Mouse (Mus musculus) MEL (cell line): ENCODE results near the gene Pex13.

Experiments
- CHD1 ChIP-seq: IDR thresholded peaks from 2 replicates; pipeline ENCODE4 v1.6.1; 2012; ENCODE audit warnings: low read depth, mild to moderate bottlenecking, inconsistent platforms, low read length, improper control_type of control experiment
- CHD2 ChIP-seq: IDR thresholded peaks from 2 replicates; pipeline ENCODE4 v1.6.1; 2011; ENCODE audit warnings: low read length, improper control_type of control experiment
- MXI1 ChIP-seq: IDR thresholded peaks from 2 replicates; pipeline ENCODE4 v1.6.1; 2011; ENCODE audit warnings: mild to moderate bottlenecking, low read depth, low read length, improper control_type of control experiment
- RAD21 ChIP-seq: IDR thresholded peaks from 2 replicates; pipeline ENCODE4 v1.6.1; 2011; ENCODE audit warnings: mild to moderate bottlenecking, low read depth, low read length, improper control_type of control experiment
- UBTF ChIP-seq: IDR thresholded peaks from 2 replicates; pipeline ENCODE4 v1.6.1; 2012; ENCODE audit warnings: low read depth, mild to moderate bottlenecking, inconsistent platforms, low read length, improper control_type of control experiment, moderate library complexity, borderline replicate concordance; ENCODE audit not compliant: insufficient read depth

GRCm38 (mm10) chr11:23634573-23634972 lies 31.2 kb downstream of the Pex13 start:
- TF ChIP-seq UBTF (no peak), RAD21 (no peak), MXI1 (peak; percentile 74), CHD1 (no peak), CHD2 (no peak)
